Mouse (Mus musculus) myocyte (in vitro differentiated cells): ENCODE data around the gene Chd1.

Experiments used
- CEBPB ChIP-seq: IDR thresholded peaks from 2 replicates; pipeline ENCODE4 v1.6.1; 2011; ENCODE audit warnings: mild to moderate bottlenecking, moderate library complexity; ENCODE audit not compliant: poor library complexity, insufficient read depth, severe bottlenecking
- E2F4 ChIP-seq: IDR thresholded peaks from one replicate; pipeline ENCODE4 v1.6.1; 2011; ENCODE audit warnings: mild to moderate bottlenecking, control low read depth, moderate library complexity; ENCODE audit not compliant: insufficient read depth
- MAX ChIP-seq: IDR thresholded peaks from one replicate; pipeline ENCODE4 v1.6.1; 2011; ENCODE audit warnings: low read depth, mild to moderate bottlenecking, control low read depth
- MYOD1 ChIP-seq, 3 experiments: IDR thresholded peaks; one replicate each; pipeline ENCODE4 v1.6.1; 2011; ENCODE audit warnings: control low read depth in 2 of 3, low read depth in 2 of 3, mild to moderate bottlenecking in 2 of 3, moderate library complexity in 1 of 3; ENCODE audit not compliant: insufficient read length in 2 of 3, control insufficient read depth in 1 of 3
- MYOG ChIP-seq, 3 experiments: IDR thresholded peaks; one replicate each; pipeline ENCODE4 v1.6.1; 2011; ENCODE audit warnings: control low read depth in 2 of 3, low read depth in 2 of 3, mild to moderate bottlenecking in 2 of 3; ENCODE audit not compliant: insufficient read length in 2 of 3, control insufficient read depth in 1 of 3, insufficient read depth in 1 of 3
- POLR2A ChIP-seq: IDR thresholded peaks from one replicate; pipeline ENCODE4 v1.6.1; 2011; ENCODE audit warnings: low read depth, mild to moderate bottlenecking, control low read depth, moderate library complexity; ENCODE audit not compliant: insufficient read length
- POLR2AphosphoS2 ChIP-seq: IDR thresholded peaks from one replicate; pipeline ENCODE4 v1.6.1; 2011; ENCODE audit warnings: low read depth, control low read depth; ENCODE audit not compliant: insufficient read length
- REST ChIP-seq: IDR thresholded peaks from one replicate; pipeline ENCODE4 v1.6.1; 2011; ENCODE audit warnings: mild to moderate bottlenecking, control low read depth, moderate library complexity; ENCODE audit not compliant: insufficient read depth, insufficient read length
- SRF ChIP-seq: IDR thresholded peaks from one replicate; pipeline ENCODE4 v1.6.1; 2011; ENCODE audit warnings: low read depth; ENCODE audit not compliant: control insufficient read depth, insufficient read length
- TCF12 ChIP-seq: IDR thresholded peaks from one replicate; pipeline ENCODE4 v1.6.1; 2011; ENCODE audit warnings: mild to moderate bottlenecking, control low read depth; ENCODE audit not compliant: poor library complexity, insufficient read depth, severe bottlenecking
- TCF3 ChIP-seq: IDR thresholded peaks from one replicate; pipeline ENCODE4 v1.6.1; 2011; ENCODE audit warnings: low read depth, control low read depth; ENCODE audit not compliant: insufficient read length
- USF1 ChIP-seq: IDR thresholded peaks from one replicate; pipeline ENCODE4 v1.6.1; 2011; ENCODE audit warnings: low read depth, mild to moderate bottlenecking, control low read depth, moderate library complexity

GRCm38 (mm10) chr17:15698956-15699355 lies 5.8 kb upstream of the Chd1 start:
- TF ChIP-seq TCF12 (no peak), POLR2A (no peak), USF1 (no peak), MAX (no peak), E2F4 (no peak), MYOG (IDR thresholded peaks at IDR 0.05; ENCODE audit: control insufficient read depth in 1 of 3, insufficient read depth in 1 of 3, insufficient read length in 2 of 3, low read depth in 2 of 3) (no peak), CEBPB (no peak), REST (no peak), SRF (no peak), MYOD1 (IDR thresholded peaks at IDR 0.05; ENCODE audit: control insufficient read depth in 1 of 3, insufficient read length in 2 of 3, low read depth in 2 of 3) (no peak), POLR2AphosphoS2 (no peak), TCF3 (no peak)
